Comparison of ENCODE assay signal across 8 mouse cellular contexts in the genomic region with DNA sequence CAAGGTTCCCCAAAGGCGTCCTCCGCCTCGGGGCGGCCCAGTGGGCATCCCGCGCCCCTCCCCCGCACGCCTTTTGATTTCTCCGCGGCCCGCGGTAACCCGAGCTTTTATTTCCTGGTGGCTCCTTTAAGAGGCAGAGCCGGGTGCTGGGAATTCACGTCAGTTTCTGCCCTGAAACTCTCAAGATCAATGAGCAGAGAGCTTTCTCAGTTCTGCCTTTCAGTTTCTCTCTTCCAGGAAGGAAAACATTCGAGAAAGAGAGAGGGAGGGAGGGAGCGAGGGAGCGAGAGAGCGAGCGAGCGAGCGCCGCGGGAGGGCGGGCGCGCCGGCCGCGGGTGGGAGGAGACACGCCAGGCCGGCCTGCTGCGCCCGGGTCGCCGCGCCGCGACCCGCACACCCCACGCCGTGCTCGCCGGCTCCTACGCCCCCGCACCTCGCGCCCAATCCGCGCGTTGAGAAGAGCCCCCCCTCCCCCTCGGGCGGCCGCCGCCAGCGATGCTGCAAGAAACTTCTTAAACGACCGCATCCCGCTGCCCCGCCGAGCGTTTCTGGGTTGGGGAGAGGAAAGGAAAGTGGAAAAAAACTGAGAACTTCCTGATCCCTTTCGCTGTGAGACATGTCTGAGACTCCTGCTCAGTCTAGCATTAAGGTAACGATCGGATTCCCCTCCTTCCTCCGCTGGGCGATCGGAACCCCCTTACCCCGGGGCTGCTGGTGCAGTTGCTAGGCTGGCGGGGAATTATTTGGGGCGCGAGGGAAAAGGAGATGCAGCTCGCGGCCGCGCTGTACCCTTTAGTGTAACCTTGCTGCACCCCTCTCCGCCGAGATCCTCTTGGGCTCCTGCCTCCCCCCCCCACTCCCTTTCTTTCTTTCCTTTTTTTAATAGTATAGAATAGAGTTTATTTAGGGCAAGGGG. TPM values are rescaled to one million over a fixed set of nuclear protein-coding genes. Genes with fewer than 3 reads are reported as not detected.
DNase-seq lines count a peak whose midpoint lies in the region; ATAC-seq and TF ChIP-seq lines count a peak whose summit lies in the region.

TSS of gene Etv6 (plus strand) at position 211 of the 916 bp plus-strand sequence.

- H3K4me2 ChIP-seq in intestine, embryonic 14.5 days (ENCODE audit: low read length) = peak within 1 kb of the TSS; percentile 80
- H3K4me2 ChIP-seq in midbrain, embryonic 11.5 days = peak within 1 kb of the TSS; percentile 65

- H3K4me1 ChIP-seq in intestine, embryonic 14.5 days (replicated peaks; ENCODE audit: control insufficient read depth, insufficient read depth, low read length) = peaks cover 37% of the 10 kb centered on the region
- H3K4me1 ChIP-seq in midbrain, embryonic 11.5 days (ENCODE audit: control insufficient read depth, insufficient read depth, low read length) = peaks cover 25% of the 10 kb centered on the region
- H3K4me1 ChIP-seq in small intestine, adult 2 months (ENCODE audit: control insufficient read depth, insufficient read depth, insufficient read length, low read length) = peaks cover 13% of the 10 kb centered on the region; the same call in 1 of the 2 replicates

- H3K9me3 ChIP-seq in intestine, embryonic 14.5 days (ENCODE audit: control insufficient read depth, low read length) = no peaks in the 10 kb centered on the region
- no peaks in the 10 kb centered on the region for H3K9me3 ChIP-seq in midbrain, embryonic 11.5 days (ENCODE audit: control insufficient read depth, low read length)

- peak within 1 kb of the TSS; percentile 100 for H3K27ac ChIP-seq in intestine, embryonic 14.5 days (ENCODE audit: low read depth)
- peak within 1 kb of the TSS; percentile 100 for H3K27ac ChIP-seq in midbrain, embryonic 11.5 days (ENCODE audit: low read depth, low read length)
- peak within 1 kb of the TSS; percentile 100 for H3K27ac ChIP-seq in small intestine, adult 2 months (ENCODE audit: insufficient read depth, low read depth, low read length)

- under 1% methylated on average over 71 of the region's 78 CpGs for WGBS in intestine, embryonic 14.5 days
- under 1% methylated on average over 61 of the region's 78 CpGs for WGBS in midbrain, embryonic 11.5 days
- under 1% methylated on average over 74 of the region's 78 CpGs for WGBS in small intestine, adult 2 months

- no peaks in the 10 kb centered on the region for H3K27me3 ChIP-seq in intestine, embryonic 14.5 days (replicated peaks; ENCODE audit: control insufficient read depth, insufficient read depth, low read length)
- H3K27me3 ChIP-seq in midbrain, embryonic 11.5 days (ENCODE audit: control insufficient read depth, insufficient read depth, low read length) = no peaks in the 10 kb centered on the region
- no peaks in the 10 kb centered on the region for H3K27me3 ChIP-seq in small intestine, adult 2 months (ENCODE audit: control insufficient read depth, insufficient read depth, low read length)

- no peaks in the 10 kb centered on the region for H3K36me3 ChIP-seq in intestine, embryonic 14.5 days (ENCODE audit: control insufficient read depth, insufficient read depth, low read length)
- H3K36me3 ChIP-seq in midbrain, embryonic 11.5 days (ENCODE audit: control insufficient read depth, insufficient read depth, low read length) = no peaks in the 10 kb centered on the region
- H3K36me3 ChIP-seq in small intestine, adult 2 months (ENCODE audit: control insufficient read depth, insufficient read depth, low read length) = no peaks in the 10 kb centered on the region

- DNase-seq in kidney, adult 18-20 months = peak; percentile 83
- no peak for DNase-seq in kidney, adult 11 months
- peak; percentile 66 for DNase-seq in embryo, embryonic 11.5 days (ENCODE audit: low read depth, low spot score)
- peak; percentile 58 to 73 for DNase-seq in gastrocnemius, postnatal 36 days
- peak; percentile 93 for DNase-seq in intestine, embryonic 14.5 days (ENCODE audit: low spot score)
- DNase-seq in left cerebral cortex, postnatal 4 days = peak; percentile 76
- peak; percentile 96 for DNase-seq in midbrain, embryonic 11.5 days (ENCODE audit: low spot score, missing footprints)

- peak within 1 kb of the TSS; percentile 91 for H3K4me3 ChIP-seq in intestine, embryonic 14.5 days (ENCODE audit: low read depth, low read length)
- peak within 1 kb of the TSS; percentile 70 for H3K4me3 ChIP-seq in midbrain, embryonic 11.5 days (ENCODE audit: low read depth, low read length)
- H3K4me3 ChIP-seq in small intestine, adult 2 months (ENCODE audit: low read depth, low read length) = peak within 1 kb of the TSS; percentile 76

- H3K9ac ChIP-seq in intestine, embryonic 14.5 days (ENCODE audit: low read length) = peak within 1 kb of the TSS; percentile 98
- peak within 1 kb of the TSS; percentile 99 for H3K9ac ChIP-seq in midbrain, embryonic 11.5 days (ENCODE audit: low read length)

- no peak for TF ChIP-seq POLR2A in small intestine, adult 2 months (IDR thresholded peaks at IDR 0.05; ENCODE audit: low read depth, low read length)

- no peak for TF ChIP-seq CTCF in small intestine, adult 2 months (IDR thresholded peaks at IDR 0.05; ENCODE audit: extremely low read depth, insufficient read length, insufficient replicate concordance, low read depth, low read length)

- intact Hi-C loops in gastrocnemius, postnatal 36 days (cut with DNase I) = loop anchor here (10.0 kb wide), 1 partner anchor 139 kb away; no protein-coding TSS in a partner anchor
- intact Hi-C loops in left cerebral cortex, postnatal 4 days (cut with DNase I) = loop anchor here (5.0 kb wide), 3 partner anchors 73 to 352 kb away; no protein-coding TSS in a partner anchor

- peak; percentile 77 for ATAC-seq in intestine, embryonic 14.5 days (replicated peaks; ENCODE audit: low FRiP score, low TSS enrichment, low read depth)
- ATAC-seq in midbrain, embryonic 11.5 days (ENCODE audit: low FRiP score) = peak; percentile 65

RNA-seq across cellular contexts. Expression of gene Etv6, which starts in this region (rescaled TPM):
- 1 to 10 TPM; 6.1 to 6.7 TPM for total RNA-seq in gastrocnemius, postnatal 36 days (2021)
- 16.5 and 17.7 TPM in 2 replicates for polyA plus RNA-seq in intestine, embryonic 14.5 days (2014; fragmentation: Nextera tagmentation; extraction: Ambion mirVana)
- 10 to 100 TPM; 18.8 to 27.2 TPM for total RNA-seq in left cerebral cortex, postnatal 4 days (2021)
- 14.0 and 15.1 TPM in 2 replicates for polyA plus RNA-seq in midbrain, embryonic 11.5 days (2014; fragmentation: Nextera tagmentation; extraction: Ambion mirVana)
- polyA plus RNA-seq in small intestine, adult 2 months (2012; rRNA removed) = 11.0 and 16.2 TPM in 2 replicates
